Mouse (Mus musculus): ENCODE results near the gene Sox8. TPM values are rescaled to one million over a fixed set of nuclear protein-coding genes. Genes with fewer than 3 reads are reported as not detected.

Gene Sox8
- total and polyA plus RNA-seq, 3 experiments, result not detected

- H3K9ac ChIP-seq (ENCODE audit: control insufficient read depth, low read depth, low read length, poor library complexity, severe bottlenecking), result no peak overlapping the region
- no peaks in the 10 kb centered on the region for H3K79me2 ChIP-seq (ENCODE audit: control insufficient read depth, insufficient read depth, low read length, poor library complexity)
- no peaks in the 10 kb centered on the region for H3K9me3 ChIP-seq (replicated peaks; ENCODE audit: insufficient read depth, low read length)
- H3K27ac ChIP-seq (ENCODE audit: control insufficient read depth, low read depth, low read length), result no peak overlapping the region
- DNase-seq (ENCODE audit: low read depth, low spot score), result no peak
- no peaks in the 10 kb centered on the region for H3K36me3 ChIP-seq (ENCODE audit: control insufficient read depth in 1 of 2, insufficient read depth in 2 of 2, low read length in 2 of 2)
- no peaks in the 10 kb centered on the region for H3K4me1 ChIP-seq (ENCODE audit: control insufficient read depth in 1 of 2, insufficient read depth in 2 of 2, low read length in 2 of 2)
- no peaks in the 10 kb centered on the region for H3K27me3 ChIP-seq (ENCODE audit: control insufficient read depth in 1 of 2, insufficient read depth in 2 of 2, low read length in 2 of 2)
- TF ChIP-seq MAZ (IDR thresholded peaks at IDR 0.05; ENCODE audit: low read depth, low read length) (no peak), ZMIZ1 (IDR thresholded peaks at IDR 0.05; ENCODE audit: low read depth, low read length) (no peak), ETS1 (IDR thresholded peaks at IDR 0.05; ENCODE audit: low read depth, low read length) (no peak), POLR2A (IDR thresholded peaks at IDR 0.05; ENCODE audit: control insufficient read depth in 1 of 2, insufficient read depth in 1 of 2, low read depth in 1 of 2, low read length in 2 of 2, poor library complexity in 1 of 2) (no peak), MAFK (IDR thresholded peaks at IDR 0.05; ENCODE audit: borderline replicate concordance, low read depth, low read length) (no peak), MYB (IDR thresholded peaks at IDR 0.05; ENCODE audit: low read depth, low read length) (no peak), CHD2 (IDR thresholded peaks at IDR 0.05; ENCODE audit: low read length) (no peak), MXI1 (IDR thresholded peaks at IDR 0.05; ENCODE audit: low read depth, low read length) (no peak), MAX (IDR thresholded peaks at IDR 0.05; ENCODE audit: low read length) (no peak), POLR2AphosphoS5 (IDR thresholded peaks at IDR 0.05; ENCODE audit: borderline replicate concordance, low read depth, low read length) (no peak)
- no peak overlapping the region for H3K4me3 ChIP-seq (ENCODE audit: control insufficient read depth in 1 of 2, insufficient read depth in 1 of 2, low read depth in 2 of 2, low read length in 2 of 2)
Observed at GRCm38 (mm10) chr17:25564481-25564880, 6.0 kb downstream of the Sox8 start.

- H3K79me2 ChIP-seq (ENCODE audit: control insufficient read depth, insufficient read depth, low read length, poor library complexity), result no peaks in the 10 kb centered on the region
- H3K27ac ChIP-seq (ENCODE audit: control insufficient read depth, low read depth, low read length), result no peak overlapping the region
- H3K4me1 ChIP-seq (ENCODE audit: control insufficient read depth in 1 of 2, insufficient read depth in 2 of 2, low read length in 2 of 2), result no peaks in the 10 kb centered on the region
- H3K4me3 ChIP-seq (ENCODE audit: control insufficient read depth in 1 of 2, insufficient read depth in 1 of 2, low read depth in 2 of 2, low read length in 2 of 2), result no peak overlapping the region
- no peak for DNase-seq (ENCODE audit: low read depth, low spot score)
- no peak for TF ChIP-seq TAL1 (IDR thresholded peaks at IDR 0.05; ENCODE audit: low read length)
- no peak for TF ChIP-seq GATA1 (IDR thresholded peaks at IDR 0.05; ENCODE audit: low read depth, low read length)
- TF ChIP-seq SIN3A (IDR thresholded peaks at IDR 0.05; ENCODE audit: low read length), result no peak
- no peak for TF ChIP-seq CHD1 (IDR thresholded peaks at IDR 0.05; ENCODE audit: low read depth, low read length)
- TF ChIP-seq TCF12 (IDR thresholded peaks at IDR 0.05; ENCODE audit: low read depth, low read length), result no peak
- no peak for TF ChIP-seq HCFC1 (IDR thresholded peaks at IDR 0.05; ENCODE audit: low read depth, low read length)
- TF ChIP-seq MAX (IDR thresholded peaks at IDR 0.05; ENCODE audit: low read length), result no peak
- no peak for TF ChIP-seq POLR2AphosphoS2 (IDR thresholded peaks at IDR 0.05; ENCODE audit: low read length)
- no peak for TF ChIP-seq POLR2AphosphoS5 (IDR thresholded peaks at IDR 0.05; ENCODE audit: borderline replicate concordance, low read depth, low read length)
- no peak for TF ChIP-seq USF1 (IDR thresholded peaks at IDR 0.05; ENCODE audit: low read depth, low read length)
- TF ChIP-seq BHLHE40 (IDR thresholded peaks at IDR 0.05; ENCODE audit: borderline replicate concordance, low read depth, low read length), result no peak
- no peak for TF ChIP-seq CTCF (IDR thresholded peaks at IDR 0.05 in 2 of 3, conservative IDR thresholded peaks at IDR 0.05 in 1 of 3; ENCODE audit: control insufficient read depth in 1 of 3, insufficient read depth in 1 of 3, low read depth in 2 of 3, low read length in 3 of 3, poor library complexity in 1 of 3, severe bottlenecking in 1 of 3)
- no peak for TF ChIP-seq UBTF (IDR thresholded peaks at IDR 0.05; ENCODE audit: borderline replicate concordance, insufficient read depth, low read depth, low read length)
- no peak for TF ChIP-seq ZMIZ1 (IDR thresholded peaks at IDR 0.05; ENCODE audit: low read depth, low read length)
- no peak for TF ChIP-seq MEF2A (IDR thresholded peaks at IDR 0.05; ENCODE audit: extremely low read depth, insufficient replicate concordance, low read depth, low read length, poor library complexity, severe bottlenecking)
- TF ChIP-seq MYB (IDR thresholded peaks at IDR 0.05; ENCODE audit: low read depth, low read length), result no peak
- no peak for TF ChIP-seq RCOR1 (IDR thresholded peaks at IDR 0.05; ENCODE audit: low read depth, low read length)
- H3K36me3 ChIP-seq (ENCODE audit: control insufficient read depth in 1 of 2, insufficient read depth in 2 of 2, low read length in 2 of 2), result no peaks in the 10 kb centered on the region
- H3K9ac ChIP-seq (ENCODE audit: control insufficient read depth, low read depth, low read length, poor library complexity, severe bottlenecking), result no peak overlapping the region
- no peaks in the 10 kb centered on the region for H3K27me3 ChIP-seq (ENCODE audit: control insufficient read depth in 1 of 2, insufficient read depth in 2 of 2, low read length in 2 of 2)
- no peaks in the 10 kb centered on the region for H3K9me3 ChIP-seq (replicated peaks; ENCODE audit: insufficient read depth, low read length)
Observed at GRCm38 (mm10) chr17:25561223-25562028, 9.1 kb downstream of the Sox8 start.
